Mouse (Mus musculus): ENCODE data around the gene Adamts20.
"Not testable (repeated sequence)": the region's sequence is repeated elsewhere in the genome, so short reads cannot be mapped to it uniquely, and the experiment has no call there.

Gene Adamts20

DNA sequence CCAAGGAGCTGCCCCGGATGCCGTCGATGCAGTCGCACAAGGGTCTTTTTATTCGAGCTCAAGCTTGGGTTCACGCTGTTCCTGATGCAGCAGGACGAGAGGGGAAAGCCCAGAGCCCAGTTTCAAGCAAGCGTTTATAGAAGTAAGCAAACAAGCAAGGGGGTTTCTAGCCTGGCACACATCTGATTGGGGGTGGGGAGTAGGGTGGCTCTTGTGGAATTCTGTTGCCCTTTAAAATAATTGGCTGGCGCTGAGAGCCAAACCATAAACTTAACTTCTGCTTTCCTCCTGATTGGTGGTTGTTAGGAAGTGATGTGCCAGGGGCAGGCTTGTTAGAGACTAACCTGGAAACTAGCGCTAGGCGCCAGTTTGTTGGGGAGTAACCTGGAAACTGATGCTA, at the start of gene Adamts20:
Gene Adamts20 (minus strand): TSS at position 101 of the 400 bp plus-strand sequence.
- DNase-seq = no peak

DNA sequence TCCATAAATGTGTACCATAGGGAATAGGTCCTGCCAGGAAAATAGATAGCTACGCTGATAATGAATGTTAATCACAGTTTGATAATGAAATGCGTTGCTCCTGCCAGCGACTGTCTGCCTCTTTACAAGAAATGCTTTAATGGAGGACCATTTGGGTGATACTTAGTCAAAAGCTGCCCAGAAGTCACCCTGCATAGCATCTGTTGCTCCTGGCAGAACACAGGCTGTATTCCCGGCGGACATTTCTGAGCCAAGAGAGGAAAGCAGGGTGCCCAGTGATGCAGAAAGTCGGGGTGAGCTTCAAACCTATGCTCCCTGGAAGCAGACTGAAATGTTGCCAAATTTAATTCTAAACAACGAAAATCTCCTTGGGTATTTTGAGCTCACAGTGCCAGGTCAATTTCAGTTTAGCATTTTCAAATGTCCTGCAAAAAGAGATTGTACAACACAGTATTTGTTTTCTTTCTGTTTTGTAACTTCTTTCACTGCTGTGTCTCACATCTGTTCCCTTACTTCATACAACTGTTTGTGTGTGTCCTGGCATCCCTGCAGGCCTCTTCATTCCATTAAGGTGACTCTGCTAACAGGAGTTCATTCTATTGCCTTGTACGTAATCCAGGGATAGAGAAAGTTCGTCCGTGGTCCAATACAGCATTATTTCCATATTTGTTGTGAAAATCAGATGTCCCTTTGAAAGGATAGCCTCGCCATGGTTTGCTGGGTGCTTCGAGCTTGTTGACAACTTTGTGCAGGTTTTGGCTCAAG, 38.4 kb upstream of the Adamts20 start:
- no peak for DNase-seq

DNA sequence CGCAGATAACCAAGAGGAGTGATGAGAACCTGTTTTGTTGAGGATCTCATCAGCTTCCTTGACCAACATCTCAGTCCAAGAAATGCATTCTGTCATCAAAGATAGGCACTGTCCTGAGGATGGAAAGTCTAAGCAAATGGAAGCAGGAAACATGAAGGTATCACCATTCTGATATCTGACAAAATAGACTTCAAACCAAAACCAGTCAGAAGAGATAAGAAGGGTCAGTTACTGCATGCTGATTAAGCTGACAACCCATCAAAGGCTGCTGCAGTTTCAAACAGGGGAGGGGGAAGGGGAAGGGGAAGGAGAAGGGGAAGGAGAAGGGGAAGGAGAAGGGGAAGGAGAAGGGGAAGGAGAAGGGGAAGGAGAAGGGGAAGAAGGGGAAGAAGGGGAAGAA, 34.0 kb upstream of the Adamts20 start:
- no peak for DNase-seq

DNA sequence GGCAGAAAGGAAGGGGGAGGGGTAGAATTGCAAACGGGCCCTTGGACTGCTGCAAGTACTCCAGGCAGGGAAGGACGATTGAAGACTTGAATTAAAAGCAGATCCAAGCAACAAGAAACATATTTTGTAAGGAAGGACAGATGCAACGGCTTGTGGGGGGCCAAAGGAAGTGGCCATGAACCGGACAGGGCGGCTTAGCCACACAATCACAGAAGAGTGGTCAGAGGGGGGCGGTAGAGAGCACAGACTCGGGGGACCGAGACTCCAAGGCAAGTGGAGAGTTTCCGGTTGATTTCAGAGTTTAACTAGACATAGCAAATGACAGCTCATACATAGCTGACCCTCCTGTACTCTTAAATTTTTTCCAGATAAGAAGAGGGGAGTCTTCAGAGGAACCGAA, 30.7 kb upstream of the Adamts20 start:
- no peak for DNase-seq

DNA sequence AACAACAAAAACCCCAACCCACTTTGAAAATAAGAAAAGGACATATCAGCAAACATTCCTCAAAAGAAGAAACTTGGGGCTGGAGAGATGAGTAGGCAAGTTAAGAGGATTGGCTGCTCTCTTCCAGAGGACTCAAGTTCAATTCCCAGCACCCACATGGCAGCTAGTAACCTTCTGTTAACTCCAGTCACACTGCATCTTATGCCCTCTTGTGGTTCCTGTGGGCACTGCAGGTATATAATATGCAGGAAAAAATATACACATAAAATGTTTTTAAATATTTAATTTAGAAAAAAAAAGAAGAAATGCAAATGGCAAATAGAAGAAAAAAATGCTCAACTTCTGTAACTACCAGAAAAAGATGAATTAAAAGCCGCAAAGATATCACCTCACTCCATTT, 29.2 kb upstream of the Adamts20 start:
- no peak for DNase-seq

DNA sequence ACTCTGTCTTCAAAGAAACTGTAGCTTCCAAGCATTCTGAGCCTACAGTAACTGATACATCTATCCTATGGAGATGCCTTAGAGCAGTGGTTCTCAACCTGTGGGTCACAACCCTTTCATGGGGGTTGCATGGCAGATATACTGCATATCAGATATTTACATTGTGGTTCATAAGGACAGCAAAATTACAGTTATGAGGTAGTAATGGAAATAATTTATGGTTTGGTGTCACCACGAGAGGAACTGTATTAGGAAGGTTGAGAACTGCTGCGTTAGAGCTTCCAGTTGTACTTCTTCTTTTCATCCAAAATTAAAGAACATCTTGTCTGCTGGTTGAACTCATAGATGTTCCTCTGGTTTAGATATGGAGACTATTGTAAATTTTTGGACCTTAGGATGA, 24.2 kb upstream of the Adamts20 start:
- DNase-seq = no peak

DNA sequence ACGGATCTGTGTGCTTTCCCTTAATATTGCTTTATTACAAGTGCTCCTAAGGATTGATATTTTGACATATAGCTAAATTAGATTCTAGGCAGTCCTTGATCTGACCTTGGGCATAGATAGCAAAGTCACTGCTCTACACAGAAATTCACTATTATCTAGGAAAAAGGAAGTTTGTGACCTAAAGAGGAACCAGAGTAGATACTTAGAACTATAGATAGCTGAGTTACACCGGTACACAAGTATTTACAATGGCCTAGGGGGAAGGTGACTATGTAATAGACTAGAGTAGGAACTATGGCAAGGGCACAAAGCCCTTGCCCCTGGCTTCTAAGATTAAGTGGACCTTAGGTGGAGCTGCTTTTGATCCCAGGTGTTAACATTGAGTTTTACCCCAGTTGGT, 22.8 kb upstream of the Adamts20 start:
- DNase-seq = not testable (repeated sequence)

DNA sequence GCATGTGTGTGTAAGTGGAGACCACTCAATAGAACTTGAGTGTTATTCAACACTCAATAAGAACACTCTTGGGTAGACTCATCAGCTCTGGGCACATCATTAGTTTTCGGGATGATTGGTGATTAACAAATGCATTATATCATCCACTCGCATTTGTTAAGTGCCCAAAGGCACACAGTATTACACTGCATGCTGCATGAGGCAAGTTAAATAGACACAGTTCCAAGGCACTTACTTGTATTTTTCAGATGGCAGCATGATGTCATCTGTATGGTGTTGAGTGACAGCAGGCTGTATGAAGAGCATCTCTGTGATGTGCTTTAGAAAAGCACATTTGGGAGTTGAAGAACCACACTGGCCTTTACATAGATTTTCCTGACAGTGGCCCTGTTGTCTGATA, 17.3 kb upstream of the Adamts20 start:
- no peak for DNase-seq

DNA sequence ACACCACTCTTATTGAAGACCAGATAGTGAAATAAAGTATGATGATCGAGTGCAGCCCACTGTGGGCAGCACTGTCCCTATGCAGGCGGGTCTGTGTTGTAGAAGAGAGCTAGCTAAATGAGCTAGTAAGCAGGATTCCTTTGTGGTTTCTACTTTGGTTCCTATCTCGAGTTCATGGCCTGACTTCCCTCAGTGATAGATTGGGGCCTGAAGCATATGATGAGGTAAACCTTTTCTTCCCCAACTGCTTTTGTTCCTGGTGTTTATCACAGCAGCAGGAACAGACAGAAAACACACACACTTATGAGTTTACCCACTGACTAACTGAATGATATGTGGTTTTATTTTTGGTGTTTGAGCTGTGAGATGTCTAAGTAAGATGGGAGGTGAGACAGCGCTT, 15.6 kb upstream of the Adamts20 start:
- no peak for DNase-seq

DNA sequence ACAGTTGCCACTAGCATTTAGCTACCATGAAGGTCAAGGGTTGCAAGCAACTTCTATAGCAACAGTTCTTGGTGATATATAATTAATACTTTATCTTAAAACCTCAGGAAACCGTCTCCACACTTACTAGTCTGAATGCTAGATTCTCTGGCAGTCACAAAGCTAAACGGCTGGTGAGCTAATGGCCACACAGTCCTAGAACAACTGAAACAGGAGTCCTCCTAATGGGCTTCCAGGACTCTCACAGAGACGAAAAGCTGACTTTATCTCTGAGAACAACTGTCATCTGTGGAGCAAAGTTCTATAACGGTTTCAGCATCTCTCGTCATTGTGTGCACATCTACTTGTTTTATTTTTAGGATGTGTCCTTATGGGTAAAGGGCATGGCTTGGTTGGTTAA, 15.0 kb upstream of the Adamts20 start:
- no peak for DNase-seq

DNA sequence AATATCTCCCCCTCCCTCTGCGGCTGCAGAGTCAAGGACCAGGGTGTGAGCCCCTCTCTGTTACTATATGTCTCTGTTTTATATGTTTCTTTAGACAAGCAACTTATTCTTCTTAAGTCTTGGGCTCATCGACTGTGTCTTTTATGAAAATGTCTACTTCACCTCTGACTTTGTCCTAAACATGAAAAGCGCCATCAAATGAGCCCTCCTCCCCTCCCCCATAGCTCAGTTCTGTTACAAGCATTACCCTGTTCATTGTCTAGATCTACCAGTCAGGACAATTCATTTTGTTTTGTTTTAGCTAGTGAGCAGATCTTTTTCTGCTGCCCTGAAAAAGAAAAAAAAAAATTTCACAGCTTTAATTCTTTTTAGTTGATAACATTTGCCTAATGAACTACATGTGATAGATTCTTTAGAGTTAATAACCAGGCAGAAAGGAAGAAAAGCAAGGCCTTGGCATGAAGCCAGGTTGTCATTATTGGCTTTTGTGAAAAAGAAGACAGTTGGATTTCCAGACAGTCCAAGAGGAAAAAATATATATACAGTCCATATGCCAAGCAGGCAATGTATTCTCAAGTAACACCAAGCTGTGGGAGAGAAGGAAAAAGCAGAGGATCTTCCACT, 14.4 kb upstream of the Adamts20 start:
- no peak for DNase-seq

DNA sequence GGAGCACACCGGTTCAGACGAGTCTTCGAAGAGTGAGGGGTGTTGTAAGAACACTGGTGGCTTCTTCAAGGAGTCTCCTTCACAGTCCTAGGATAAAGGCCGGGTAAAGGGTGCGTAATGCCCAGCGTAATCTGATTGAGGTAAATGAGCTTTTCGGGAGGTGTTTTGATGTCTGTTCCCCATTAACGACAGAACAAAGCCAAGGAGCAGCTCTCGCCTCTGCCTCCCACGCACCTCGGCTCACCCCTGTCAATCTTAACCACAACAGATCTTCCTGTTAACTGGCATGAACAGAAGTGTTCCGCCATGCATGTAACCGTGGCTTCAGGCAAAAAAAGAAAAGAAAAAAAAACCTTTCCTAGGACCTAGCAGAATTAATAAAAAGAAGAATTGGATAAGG, 13.5 kb upstream of the Adamts20 start:
- DNase-seq = no peak

DNA sequence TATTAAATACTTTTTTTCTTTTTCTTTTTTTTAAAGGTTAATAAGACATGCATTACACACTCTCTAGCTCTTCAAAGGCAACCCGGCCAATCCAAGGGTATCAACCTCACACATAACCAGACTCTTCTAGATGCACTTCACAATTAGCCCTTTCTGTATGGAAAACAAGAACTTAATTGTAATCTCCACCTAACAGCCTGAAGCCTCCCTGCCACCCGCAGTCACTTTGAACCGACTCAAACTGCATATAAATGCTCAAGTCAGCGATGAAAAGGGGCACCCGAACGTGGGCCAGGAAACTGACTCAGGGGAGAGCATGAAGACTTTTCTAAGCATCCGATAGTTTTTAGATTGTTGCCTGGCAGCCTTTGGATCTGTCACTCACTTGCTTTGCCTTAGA, 12.1 kb upstream of the Adamts20 start:
- DNase-seq = no peak

DNA sequence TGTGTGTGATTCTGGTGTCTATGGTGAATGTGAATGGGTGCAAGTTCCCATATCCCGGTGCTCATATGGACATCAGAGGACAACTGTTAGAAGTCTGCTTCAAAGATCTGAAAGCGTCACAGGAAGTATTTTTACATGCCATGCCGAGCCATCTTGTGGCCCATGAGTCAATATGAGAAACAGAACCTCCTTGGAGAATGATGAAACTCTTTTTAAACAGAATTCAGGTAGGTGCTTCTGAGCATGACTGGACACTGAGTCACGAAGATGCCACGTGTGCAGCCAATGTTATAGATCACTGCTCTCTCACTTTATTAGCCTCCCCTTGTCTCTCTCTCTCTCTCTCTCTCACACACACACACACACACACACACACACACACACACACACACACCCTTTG, 10.8 kb upstream of the Adamts20 start:
- DNase-seq = no peak

DNA sequence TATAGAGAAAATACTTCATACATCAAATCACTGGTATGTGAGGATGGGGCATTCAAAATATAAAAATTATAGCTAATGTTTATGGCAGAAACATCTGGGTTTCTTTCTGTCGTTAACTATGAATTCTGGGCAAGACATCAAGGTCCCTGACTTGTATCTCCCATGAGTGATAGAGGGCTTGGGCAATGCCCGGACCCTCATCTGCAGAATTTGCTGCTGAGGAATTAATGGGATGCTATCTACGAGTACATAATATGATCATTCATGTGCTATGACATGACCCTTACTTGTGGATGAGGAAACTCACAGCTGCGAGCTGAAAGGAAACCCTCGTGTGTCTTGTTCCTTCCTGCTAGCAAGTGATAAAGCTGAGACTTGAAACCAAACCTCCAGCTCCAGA, 5.1 kb upstream of the Adamts20 start:
- DNase-seq = no peak

DNA sequence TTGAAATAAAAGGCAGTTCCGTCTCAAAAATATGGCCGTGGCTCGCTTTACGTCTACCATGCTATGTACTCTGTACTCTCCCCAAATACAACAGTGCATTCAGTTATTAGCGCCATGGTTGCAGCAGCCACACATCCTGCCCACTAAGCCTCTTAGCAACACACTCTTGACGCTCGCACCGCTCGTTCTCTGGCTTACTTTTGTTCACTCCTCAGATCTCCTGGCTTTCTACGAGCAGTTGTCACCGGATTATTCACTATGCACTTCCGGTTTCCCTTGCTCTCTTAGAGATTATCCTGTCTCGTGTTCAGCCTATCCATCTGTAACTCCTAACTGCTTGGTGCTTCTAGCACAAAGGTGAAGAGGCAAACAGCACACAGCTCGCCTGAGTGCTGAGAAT, 337 bp downstream of the Adamts20 start:
- no peak for DNase-seq

DNA sequence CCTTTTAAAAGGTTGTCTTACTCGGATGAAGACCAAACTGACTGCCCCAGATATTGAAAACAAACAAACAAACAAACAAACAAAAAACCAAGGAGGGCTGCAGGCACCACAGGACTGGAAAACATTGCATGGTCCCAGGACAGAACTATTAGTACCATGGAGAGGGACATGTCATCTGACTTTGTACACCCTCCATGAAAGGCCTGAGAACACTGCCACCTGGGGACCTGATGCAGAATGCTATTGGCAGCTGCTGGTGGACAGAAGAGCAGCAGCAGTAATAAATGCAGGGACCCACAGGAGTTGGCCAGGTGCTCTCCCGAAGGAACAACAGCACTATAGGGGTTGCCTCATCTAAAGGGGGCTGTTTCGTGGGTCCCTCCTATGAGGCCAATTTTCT, 2.0 kb downstream of the Adamts20 start:
- no peak for DNase-seq

DNA sequence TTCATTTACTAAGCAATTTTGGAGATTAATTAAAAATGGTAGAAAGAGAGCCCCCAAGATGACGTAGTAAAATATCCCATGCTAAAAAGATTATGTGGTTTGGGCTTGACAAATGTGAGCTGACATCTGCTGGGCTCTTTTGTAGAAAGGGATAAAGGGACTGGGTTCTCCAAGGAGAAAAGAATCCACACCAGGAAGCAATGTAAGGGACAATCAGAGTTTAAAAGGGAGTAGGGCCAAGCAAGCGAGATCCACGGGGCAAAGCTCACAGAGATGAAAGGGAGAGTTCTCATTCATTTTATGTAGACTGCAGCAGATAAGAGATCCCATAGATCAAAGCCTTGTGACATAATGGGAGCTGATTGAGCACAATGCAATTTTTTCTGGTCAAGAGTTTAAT, 3.0 kb downstream of the Adamts20 start:
- no peak for DNase-seq

DNA sequence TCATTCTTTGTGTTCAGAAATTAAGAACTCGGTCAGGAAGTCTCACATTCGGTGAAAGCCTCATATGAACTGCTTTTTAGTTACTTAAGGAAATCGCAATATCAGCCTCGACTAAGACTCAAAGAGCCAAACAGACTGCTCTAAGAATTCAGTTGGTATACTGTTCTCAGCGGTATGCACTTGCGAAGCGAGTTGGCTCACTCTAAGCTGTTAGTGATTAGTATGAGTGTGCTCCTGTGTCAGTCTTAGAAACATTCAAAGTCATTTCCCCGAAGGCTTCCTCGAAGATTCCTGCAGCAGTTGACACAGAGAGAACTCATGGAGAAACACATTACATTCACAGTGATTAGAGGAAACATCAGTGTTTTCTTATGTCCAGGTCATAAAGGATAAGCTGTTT, 4.1 kb downstream of the Adamts20 start:
- no peak for DNase-seq

DNA sequence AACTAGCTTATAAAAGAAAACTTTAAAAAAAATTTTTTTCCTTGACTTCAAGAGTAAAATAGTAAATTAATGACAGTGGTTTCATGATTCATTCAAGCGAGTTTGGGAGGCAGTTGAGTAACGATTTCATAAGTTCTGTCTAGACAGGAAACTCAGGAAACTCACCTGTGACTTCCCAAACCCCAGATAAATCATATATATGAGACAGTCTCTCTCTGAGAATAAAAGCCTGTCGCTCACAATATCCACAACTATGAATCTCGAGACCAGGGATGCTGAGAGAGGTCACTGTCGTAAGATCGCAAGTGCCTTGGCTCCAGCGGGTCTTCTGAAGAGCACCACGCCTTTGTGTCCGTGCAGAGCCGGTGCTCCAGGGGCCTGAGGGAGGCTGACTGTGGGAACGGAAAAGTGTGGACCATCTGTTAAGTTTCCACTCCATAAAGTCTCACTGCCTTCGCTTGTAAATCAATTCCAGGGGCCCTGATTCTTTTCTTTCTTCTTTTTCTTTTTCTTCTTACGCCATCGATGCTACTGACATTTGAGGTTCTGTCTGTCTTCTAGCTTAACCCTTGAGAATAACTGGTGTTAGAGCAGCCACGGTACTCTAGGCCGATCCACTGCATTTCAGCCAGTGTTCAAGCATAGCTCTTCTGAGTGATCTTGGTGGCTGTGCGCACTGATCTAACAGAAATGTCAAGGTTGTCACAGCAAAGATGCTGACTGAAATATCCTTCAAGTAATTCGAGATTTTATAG, 7.4 kb downstream of the Adamts20 start:
- DNase-seq = no peak

DNA sequence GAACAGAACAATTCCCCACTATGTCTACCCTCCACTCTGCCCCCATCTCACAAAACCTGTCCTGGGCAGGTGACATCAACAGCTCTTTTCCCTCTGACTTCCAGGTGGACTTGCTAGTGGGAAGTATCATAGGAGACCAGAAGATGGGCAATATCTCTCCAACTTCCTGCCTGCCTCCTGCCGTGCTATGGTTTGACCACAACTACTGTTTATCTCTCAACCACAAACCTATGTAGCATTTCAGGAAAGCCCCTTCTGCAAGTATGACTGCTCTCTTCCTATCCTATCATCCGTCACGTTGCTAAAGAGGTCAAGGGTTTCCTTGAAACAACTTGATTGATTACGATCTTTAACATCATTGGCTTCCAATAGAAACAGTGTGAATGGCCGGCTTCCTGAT, 12.4 kb downstream of the Adamts20 start:
- DNase-seq = no peak

DNA sequence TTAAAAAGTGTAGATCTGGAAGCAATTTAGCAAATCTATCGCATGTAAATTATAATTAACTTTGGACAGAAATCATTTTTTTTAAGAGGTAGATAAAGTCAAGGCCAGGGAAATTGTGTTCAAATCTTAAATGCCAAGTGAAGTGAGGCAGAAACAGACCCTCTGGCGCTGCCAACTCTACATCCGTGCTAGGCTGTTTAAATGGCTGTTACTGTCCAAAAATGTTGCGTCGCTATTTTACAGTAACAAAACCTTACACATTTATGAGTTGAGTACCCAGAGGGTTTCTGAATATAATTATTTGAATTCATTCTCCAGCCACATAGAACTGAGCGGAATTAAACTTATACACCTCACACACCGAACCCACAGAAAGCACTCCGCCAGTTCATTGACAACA, 13.6 kb downstream of the Adamts20 start:
- no peak for DNase-seq

DNA sequence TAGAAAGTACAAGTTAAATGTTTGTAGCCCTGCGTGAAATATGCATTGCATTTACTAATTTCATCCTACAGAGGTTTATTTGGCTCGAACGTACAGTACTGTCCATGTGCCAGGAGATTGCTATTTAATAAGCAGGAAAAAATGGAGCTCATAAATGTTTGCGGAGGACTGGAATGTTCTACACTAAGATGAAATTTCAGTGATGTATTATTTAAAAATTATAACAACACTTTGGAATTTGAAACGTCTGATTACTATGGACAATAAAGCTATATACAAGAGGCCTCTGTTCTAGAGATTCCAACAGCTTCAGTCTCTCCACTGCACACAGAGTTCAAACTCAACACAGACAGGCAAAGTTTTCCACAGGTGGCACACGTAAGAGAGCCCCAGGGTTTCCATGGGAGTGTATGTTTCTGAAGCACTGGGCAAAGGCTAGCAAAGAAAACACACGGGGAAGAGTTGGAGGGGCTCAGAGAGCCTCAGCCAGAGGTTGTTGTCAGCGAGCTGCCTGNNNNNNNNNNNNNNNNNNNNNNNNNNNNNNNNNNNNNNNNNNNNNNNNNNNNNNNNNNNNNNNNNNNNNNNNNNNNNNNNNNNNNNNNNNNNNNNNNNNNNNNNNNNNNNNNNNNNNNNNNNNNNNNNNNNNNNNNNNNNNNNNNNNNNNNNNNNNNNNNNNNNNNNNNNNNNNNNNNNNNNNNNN, 20.6 kb downstream of the Adamts20 start:
- DNase-seq = no peak

DNA sequence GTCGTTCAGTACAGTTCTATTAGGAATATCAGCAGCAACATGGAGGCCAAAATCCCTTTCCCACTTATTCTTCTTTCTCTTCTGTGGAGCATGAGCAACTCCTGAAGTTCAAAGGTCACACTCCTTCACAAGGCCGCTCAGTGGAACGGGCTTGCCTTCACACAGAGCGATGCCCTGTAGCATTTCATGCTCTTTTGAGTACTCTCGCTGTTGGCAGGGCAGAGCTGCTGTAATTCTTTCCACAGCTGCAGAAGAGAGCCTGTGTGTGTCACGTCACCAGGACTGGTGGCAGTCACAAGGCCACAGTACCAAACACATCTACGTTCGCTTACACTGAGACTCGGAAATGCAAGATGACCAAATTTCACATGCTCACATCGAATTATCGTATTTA, 21.2 kb downstream of the Adamts20 start:
- DNase-seq = no peak
